Mouse (Mus musculus) midbrain, embryonic 16.5 days (tissue): ENCODE measurements around the gene Gm11168. TPM values are rescaled to one million over a fixed set of nuclear protein-coding genes. Genes with fewer than 3 reads are reported as not detected.
A peak's percentile ranks its signal among the peaks of the same experiment; 100 is the strongest.
"Not testable (repeated sequence)": the region's sequence is repeated elsewhere in the genome, so short reads cannot be mapped to it uniquely, and the experiment has no call there.

Source experiments
- ATAC-seq: fragments of 200-750 bp; cut with Nextera tagmentation; 2 replicates; pipeline ENCODE4 v1.8.0; 2017; ENCODE audit warnings: moderate TSS enrichment
- H3K27ac ChIP-seq: fragments of 300-500 bp; sonication (generic); 2 replicates; pipeline ENCODE4 v1.5.1; 2014; ENCODE audit warnings: mild to moderate bottlenecking, low read length, mixed read lengths
- H3K27me3 ChIP-seq: fragments of 300-500 bp; sonication (generic); 2 replicates; pipeline ENCODE4 v1.6.1; 2014; ENCODE audit warnings: low read depth, low read length, mixed read lengths; ENCODE audit not compliant: control insufficient read depth, insufficient read depth
- H3K36me3 ChIP-seq: fragments of 300-500 bp; sonication (generic); 2 replicates; pipeline ENCODE4 v1.6.1; 2014; ENCODE audit warnings: mild to moderate bottlenecking, low read length, moderate library complexity, mixed read lengths; ENCODE audit not compliant: control insufficient read depth, insufficient read depth
- H3K4me1 ChIP-seq: fragments of 300-500 bp; sonication (generic); 2 replicates; pipeline ENCODE4 v1.6.1; 2014; ENCODE audit warnings: mild to moderate bottlenecking, low read length, mixed read lengths; ENCODE audit not compliant: control insufficient read depth, insufficient read depth
- H3K4me2 ChIP-seq: fragments of 300-500 bp; sonication (generic); 2 replicates; pipeline ENCODE4 v1.6.1; 2014; ENCODE audit warnings: mild to moderate bottlenecking, low read length, mixed read lengths
- H3K4me3 ChIP-seq: fragments of 300-500 bp; sonication (generic); 2 replicates; pipeline ENCODE4 v1.5.1; 2014; ENCODE audit warnings: low read depth, mild to moderate bottlenecking, low read length, moderate library complexity, mixed read lengths
- H3K9ac ChIP-seq: fragments of 300-500 bp; sonication (generic); 2 replicates; pipeline ENCODE4 v1.6.1; 2014; ENCODE audit warnings: low read depth, low read length, mixed read lengths
- H3K9me3 ChIP-seq: fragments of 300-500 bp; sonication (generic); replicated peaks from 2 replicates; pipeline ENCODE4 v1.6.1; 2014; ENCODE audit warnings: mild to moderate bottlenecking, low read length, mixed read lengths; ENCODE audit not compliant: control insufficient read depth, poor library complexity, severe bottlenecking
- WGBS: fragments of 180-500 bp; shearing (Covaris S2); extraction: QIAGEN DNeasy Blood & Tissue Kit; methylation state at CpG from one replicate; pipeline ENCODE4 v1.1.7; 2014; 5-methylcytosine and 5-hydroxymethylcytosine counted together
- polyA plus RNA-seq: library from polyadenylated mRNA; unstranded; fragments of >200 nt; fragmentation: Nextera tagmentation; extraction: Ambion mirVana; gene quantifications from 2 replicates; pipeline ENCODE4 v1.2.1, GENCODE M21; 2015

Gene Gm11168
- polyA plus RNA-seq, 1 experiment from 2014 or later = not detected

DNA sequence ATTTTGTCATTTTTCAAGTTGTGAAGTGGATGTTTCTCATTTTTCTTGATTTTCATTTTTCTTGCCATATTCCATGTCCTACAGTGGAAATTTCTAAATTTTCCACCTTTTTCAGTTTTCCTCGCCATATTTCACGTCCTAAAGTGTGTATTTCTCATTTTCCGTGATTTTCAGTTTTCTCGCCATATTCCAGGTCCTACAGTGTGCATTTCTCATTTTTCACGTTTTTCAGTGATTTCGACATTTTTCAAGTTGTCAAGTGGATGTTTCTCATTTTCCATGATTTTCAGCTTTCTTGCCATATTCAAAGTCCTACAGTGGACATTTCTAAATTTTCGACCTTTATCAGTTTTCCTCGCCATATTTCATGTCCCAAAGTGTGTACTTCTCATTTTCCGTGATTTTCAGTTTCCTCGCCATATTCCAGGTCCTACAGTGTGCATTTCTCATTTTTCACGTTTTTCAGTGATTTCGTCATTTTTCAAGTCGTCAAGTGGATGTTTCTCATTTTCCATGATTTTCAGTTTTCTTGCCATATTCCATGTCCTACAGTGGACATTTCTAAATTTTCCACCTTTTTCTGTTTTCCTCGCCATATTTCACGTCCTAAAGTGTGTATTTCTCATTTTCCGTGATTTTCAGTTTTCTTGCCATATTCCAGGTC, 21.0 kb downstream of the Gm11168 start:
- H3K27ac ChIP-seq, H3K9me3 ChIP-seq, H3K4me1 ChIP-seq, H3K36me3 ChIP-seq, H3K4me3 ChIP-seq, H3K27me3 ChIP-seq, H3K4me2 ChIP-seq, ATAC-seq, H3K9ac ChIP-seq: not testable (repeated sequence)
- WGBS = 72% methylated on average over 14 of the region's 16 CpGs

DNA sequence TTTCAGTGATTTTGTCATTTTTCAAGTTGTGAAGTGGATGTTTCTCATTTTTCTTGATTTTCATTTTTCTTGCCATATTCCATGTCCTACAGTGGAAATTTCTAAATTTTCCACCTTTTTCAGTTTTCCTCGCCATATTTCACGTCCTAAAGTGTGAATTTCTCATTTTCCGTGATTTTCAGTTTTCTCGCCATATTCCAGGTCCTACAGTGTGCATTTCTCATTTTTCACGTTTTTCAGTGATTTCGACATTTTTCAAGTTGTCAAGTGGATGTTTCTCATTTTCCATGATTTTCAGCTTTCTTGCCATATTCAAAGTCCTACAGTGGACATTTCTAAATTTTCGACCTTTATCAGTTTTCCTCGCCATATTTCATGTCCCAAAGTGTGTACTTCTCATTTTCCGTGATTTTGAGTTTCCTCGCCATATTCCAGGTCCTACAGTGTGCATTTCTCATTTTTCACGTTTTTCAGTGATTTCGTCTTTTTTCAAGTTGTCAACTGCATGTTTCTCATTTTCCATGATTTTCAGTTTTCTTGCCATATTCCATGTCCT, 21.8 kb downstream of the Gm11168 start, which contains the start of gene Gm10717:
Gene Gm10717, plus strand, starts transcription at position 506 of the 556 bp plus-strand sequence.
- not testable (repeated sequence) for H3K36me3 ChIP-seq, H3K4me3 ChIP-seq, H3K27ac ChIP-seq, H3K9me3 ChIP-seq, H3K9ac ChIP-seq, H3K27me3 ChIP-seq, H3K4me1 ChIP-seq, H3K4me2 ChIP-seq, ATAC-seq
- 73% methylated on average over 12 of the region's 12 CpGs for WGBS

DNA sequence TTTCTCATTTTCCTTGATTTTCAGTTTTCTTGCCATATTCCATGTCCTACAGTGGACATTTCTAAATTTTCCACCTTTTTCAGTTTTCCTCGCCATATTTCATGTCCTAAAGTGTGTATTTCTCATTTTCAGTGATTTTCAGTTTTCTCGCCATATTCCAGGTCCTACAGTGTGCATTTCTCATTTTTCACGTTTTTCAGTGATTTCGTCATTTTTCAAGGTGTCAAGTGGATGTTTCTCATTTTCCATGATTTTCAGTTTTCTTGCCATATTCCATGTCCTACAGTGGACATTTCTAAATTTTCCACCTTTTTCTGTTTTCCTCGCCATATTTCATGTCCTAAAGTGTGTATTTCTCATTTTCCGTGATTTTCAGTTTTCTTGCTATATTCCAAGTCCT, 22.5 kb downstream of the Gm11168 start:
- not testable (repeated sequence) for H3K36me3 ChIP-seq, H3K4me3 ChIP-seq, ATAC-seq, H3K27me3 ChIP-seq, H3K4me1 ChIP-seq, H3K9ac ChIP-seq, H3K9me3 ChIP-seq, H3K4me2 ChIP-seq, H3K27ac ChIP-seq
- 68% methylated on average over 4 of the region's 6 CpGs for WGBS

DNA sequence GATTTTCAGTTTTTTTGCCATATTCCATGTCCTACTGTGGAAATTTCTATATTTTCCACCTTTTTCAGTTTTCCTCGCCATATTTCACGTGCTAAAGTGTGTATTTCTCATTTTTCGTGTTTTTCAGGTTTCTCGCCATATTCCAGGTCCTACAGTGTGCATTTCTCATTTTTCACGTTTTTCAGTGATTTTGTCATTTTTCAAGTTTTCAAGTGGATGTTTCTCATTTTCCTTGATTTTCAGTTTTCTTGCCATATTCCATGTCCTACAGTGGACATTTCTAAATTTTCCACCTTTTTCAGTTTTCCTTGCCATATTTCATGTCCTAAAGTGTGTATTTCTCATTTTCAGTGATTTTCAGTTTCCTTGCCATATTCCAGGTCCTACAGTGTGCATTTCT, 23.0 kb downstream of the Gm11168 start:
- H3K27me3 ChIP-seq, H3K27ac ChIP-seq, H3K9ac ChIP-seq, H3K4me2 ChIP-seq, H3K4me1 ChIP-seq, H3K9me3 ChIP-seq, ATAC-seq, H3K36me3 ChIP-seq, H3K4me3 ChIP-seq: not testable (repeated sequence)
- WGBS = 78% methylated on average over 5 of the region's 5 CpGs

DNA sequence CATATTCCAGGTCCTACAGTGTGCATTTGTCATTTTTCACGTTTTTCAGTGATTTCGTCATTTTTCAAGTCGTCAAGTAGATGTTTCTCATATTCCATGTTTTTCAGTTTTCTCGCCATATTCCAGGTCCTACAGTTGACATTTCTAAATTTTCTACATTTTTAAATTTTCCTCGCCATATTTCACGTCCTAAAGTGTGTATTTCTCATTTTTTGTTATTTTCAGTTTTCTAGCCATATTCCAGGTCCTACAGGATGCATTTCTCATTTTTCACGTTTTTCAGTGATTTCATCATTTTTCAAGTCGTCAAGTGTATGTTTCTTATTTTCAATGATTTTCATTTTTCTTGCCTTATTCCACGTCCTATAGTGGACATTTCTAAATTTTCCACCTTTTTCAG, 23.6 kb downstream of the Gm11168 start:
- not testable (repeated sequence) for H3K4me3 ChIP-seq, H3K27me3 ChIP-seq, H3K9ac ChIP-seq, H3K27ac ChIP-seq, H3K4me1 ChIP-seq, H3K4me2 ChIP-seq, ATAC-seq, H3K9me3 ChIP-seq, H3K36me3 ChIP-seq
- 70% methylated on average over 9 of the region's 9 CpGs for WGBS

DNA sequence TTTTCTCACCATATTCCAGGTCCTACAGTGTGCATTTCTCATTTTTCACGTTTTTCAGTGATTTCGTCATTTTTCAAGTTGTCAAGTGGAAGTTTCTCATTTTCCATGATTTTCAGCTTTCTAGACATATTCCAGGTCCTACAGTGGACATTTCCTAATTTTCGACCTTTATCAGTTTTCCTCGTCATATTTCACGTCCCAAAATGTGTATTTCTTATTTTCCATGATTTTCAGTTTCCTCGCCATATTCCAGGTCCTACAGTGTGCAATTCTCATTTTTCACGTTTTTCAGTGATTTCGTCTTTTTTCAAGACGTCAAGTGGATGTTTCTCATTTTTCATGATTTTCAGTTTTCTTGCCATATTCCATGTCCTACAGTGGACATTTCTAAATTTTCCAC, 24.1 kb downstream of the Gm11168 start:
- H3K4me1 ChIP-seq, H3K9ac ChIP-seq, H3K27me3 ChIP-seq, H3K36me3 ChIP-seq, H3K27ac ChIP-seq, H3K4me2 ChIP-seq, H3K9me3 ChIP-seq, H3K4me3 ChIP-seq: not testable (repeated sequence)
- 80% methylated on average over 9 of the region's 9 CpGs for WGBS
- 0 out of 2 replicates have a peak, but pooled peaks have one; percentile 34 for ATAC-seq

DNA sequence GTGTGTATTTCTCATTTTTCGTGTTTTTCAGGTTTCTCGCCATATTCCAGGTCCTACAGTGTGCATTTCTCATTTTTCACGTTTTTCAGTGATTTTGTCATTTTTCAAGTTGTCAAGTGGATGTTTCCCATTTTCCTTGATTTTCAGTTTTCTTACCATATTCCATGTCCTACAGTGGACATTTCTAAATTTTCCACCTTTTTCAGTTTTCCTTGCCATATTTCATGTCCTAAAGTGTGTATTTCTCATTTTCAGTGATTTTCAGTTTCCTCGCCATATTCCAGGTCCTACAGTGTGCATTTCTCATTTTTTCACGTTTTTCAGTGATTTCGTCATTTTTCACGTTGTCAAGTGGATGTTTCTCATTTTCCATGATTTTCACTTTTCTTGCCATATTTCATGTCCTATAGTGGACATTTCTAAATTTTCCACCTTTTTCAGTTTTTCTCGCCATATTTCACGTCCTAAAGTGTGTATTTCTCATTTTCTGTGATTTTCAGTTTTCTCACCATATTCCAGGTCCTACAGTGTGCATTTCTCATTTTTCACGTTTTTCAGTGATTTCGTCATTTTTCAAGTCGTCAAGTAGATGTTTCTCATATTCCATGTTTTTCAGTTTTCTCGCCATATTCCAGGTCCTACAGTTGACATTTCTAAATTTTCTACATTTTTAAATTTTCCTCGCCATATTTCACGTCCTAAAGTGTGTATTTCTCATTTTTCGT, 26.3 kb downstream of the Gm11168 start:
- not testable (repeated sequence) for H3K4me1 ChIP-seq, H3K36me3 ChIP-seq, H3K9ac ChIP-seq, H3K27me3 ChIP-seq, H3K4me2 ChIP-seq, H3K9me3 ChIP-seq, H3K27ac ChIP-seq, H3K4me3 ChIP-seq, ATAC-seq
- WGBS = 72% methylated on average over 12 of the region's 16 CpGs

DNA sequence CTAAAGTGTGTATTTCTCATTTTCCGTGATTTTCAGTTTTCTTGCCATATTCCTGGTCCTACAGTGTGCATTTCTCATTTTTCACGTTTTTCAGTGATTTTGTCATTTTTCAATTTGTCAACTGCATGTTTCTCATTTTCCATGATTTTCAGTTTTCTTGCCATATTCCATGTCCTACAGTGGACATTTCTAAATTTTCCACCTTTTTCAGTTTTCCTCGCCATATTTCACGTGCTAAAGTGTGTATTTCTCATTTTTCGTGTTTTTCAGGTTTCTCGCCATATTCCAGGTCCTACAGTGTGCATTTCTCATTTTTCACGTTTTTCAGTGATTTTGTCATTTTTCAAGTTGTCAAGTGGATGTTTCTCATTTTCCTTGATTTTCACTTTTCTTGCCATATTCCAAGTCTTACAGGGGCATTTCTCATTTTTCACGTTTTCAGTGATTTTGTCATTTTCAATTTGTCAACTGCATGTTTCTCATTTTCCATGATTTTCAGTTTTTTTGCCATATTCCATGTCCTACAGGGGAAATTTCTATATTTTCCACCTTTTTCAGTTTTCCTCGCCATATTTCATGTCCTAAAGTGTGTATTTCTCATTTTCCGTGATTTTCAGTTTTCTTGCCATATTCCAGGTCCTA, 27.7 kb downstream of the Gm11168 start:
- H3K27me3 ChIP-seq, H3K4me2 ChIP-seq, H3K27ac ChIP-seq, H3K4me1 ChIP-seq, H3K36me3 ChIP-seq, ATAC-seq, H3K9me3 ChIP-seq, H3K4me3 ChIP-seq, H3K9ac ChIP-seq: not testable (repeated sequence)
- WGBS = 71% methylated on average over 2 of the region's 10 CpGs

DNA sequence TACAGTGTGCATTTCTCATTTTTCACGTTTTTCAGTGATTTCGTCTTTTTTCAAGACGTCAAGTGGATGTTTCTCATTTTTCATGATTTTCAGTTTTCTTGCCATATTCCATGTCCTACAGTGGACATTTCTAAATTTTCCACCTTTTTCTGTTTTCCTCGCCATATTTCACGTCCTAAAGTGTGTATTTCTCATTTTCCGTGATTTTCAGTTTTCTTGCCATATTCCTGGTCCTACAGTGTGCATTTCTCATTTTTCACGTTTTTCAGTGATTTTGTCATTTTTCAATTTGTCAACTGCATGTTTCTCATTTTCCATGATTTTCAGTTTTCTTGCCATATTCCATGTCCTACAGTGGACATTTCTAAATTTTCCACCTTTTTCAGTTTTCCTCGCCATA, 31.2 kb downstream of the Gm11168 start, which contains the start of gene Gm17535:
Gene Gm17535, plus strand, starts transcription at position 301 of the 400 bp plus-strand sequence.
- not testable (repeated sequence) for H3K27ac ChIP-seq, H3K4me1 ChIP-seq, H3K36me3 ChIP-seq, H3K4me3 ChIP-seq, H3K9me3 ChIP-seq, H3K27me3 ChIP-seq, H3K9ac ChIP-seq, ATAC-seq, H3K4me2 ChIP-seq
- no CpG with 5 or more reads among the region's 8 CpGs for WGBS
